Mouse (Mus musculus) embryonic facial prominence, embryonic 10.5 days (tissue): ENCODE measurements around the gene Clec2e. TPM values are rescaled to one million over a fixed set of nuclear protein-coding genes. Genes with fewer than 3 reads are reported as not detected.
"Not testable (repeated sequence)": the region's sequence is repeated elsewhere in the genome, so short reads cannot be mapped to it uniquely, and the experiment has no call there.

Experiments used
- DNase-seq: peaks from one replicate; pipeline ENCODE4 v3.0.0-alpha.2; 2017; ENCODE audit warnings: low spot score
- H3K27ac ChIP-seq: fragments of 300-500 bp; sonication (generic); replicated peaks from 2 replicates; pipeline ENCODE4 v1.5.1; 2016; ENCODE audit warnings: mild to moderate bottlenecking
- H3K27me3 ChIP-seq: fragments of 300-500 bp; sonication (generic); replicated peaks from 2 replicates; pipeline ENCODE4 v1.6.1; 2016; ENCODE audit warnings: low read depth, mild to moderate bottlenecking; ENCODE audit not compliant: poor library complexity, severe bottlenecking
- H3K36me3 ChIP-seq: fragments of 300-500 bp; sonication (generic); replicated peaks from 2 replicates; pipeline ENCODE4 v1.6.1; 2016; ENCODE audit warnings: mild to moderate bottlenecking, moderate library complexity
- H3K4me1 ChIP-seq: fragments of 300-500 bp; sonication (generic); 2 replicates; pipeline ENCODE4 v1.6.1; 2016
- H3K4me3 ChIP-seq: fragments of 300-500 bp; sonication (generic); 2 replicates; pipeline ENCODE4 v1.5.1; 2016; ENCODE audit warnings: mild to moderate bottlenecking, moderate library complexity
- H3K9me3 ChIP-seq: fragments of 300-500 bp; sonication (generic); 2 replicates; pipeline ENCODE4 v1.6.1; 2016; ENCODE audit warnings: mild to moderate bottlenecking
- WGBS: fragments of 180-500 bp; shearing (Covaris S2); methylation state at CpG from one replicate; pipeline ENCODE4 v1.1.7; 2016; 5-methylcytosine and 5-hydroxymethylcytosine counted together
- polyA plus RNA-seq: library from polyadenylated mRNA; unstranded; fragments of >200 nt; fragmentation: Nextera tagmentation; extraction: Ambion mirVana; gene quantifications from 2 replicates; pipeline ENCODE4 v1.2.1, GENCODE M21; 2016

The Clec2e gene
- polyA plus RNA-seq, result not detected in 2 replicates

DNA sequence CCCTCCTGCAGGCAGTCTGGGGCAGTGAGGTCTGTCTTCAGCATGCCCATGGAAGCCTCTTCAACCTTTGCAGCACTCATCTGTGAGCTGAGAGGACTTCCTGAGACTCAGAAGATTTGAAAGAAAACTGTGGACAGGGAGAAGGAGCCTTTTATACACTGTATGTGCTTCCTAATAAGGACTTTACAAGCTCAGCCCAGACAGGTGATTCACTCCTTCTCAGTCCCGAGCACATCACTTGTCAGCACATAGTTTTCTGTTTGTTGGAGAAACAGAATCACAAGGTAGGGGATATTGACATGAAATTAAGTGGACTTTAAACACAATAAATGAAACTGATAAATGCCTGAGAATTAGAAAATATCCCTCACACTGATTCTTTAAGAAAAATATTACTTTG lies at the start of gene Clec2e:
Clec2e (minus strand) TSS at position 120 of the 400 bp plus-strand sequence.
- not testable (repeated sequence) for DNase-seq
- WGBS, result 73% methylated on average over 1 of the region's 1 CpGs

GRCm38 (mm10) chr6:129146812-129147211 lies 46.1 kb upstream of the Clec2e start:
- no peaks in the 10 kb centered on the region for H3K36me3 ChIP-seq
- H3K4me3 ChIP-seq, result no peak overlapping the region
- no peak overlapping the region for H3K27ac ChIP-seq
- no peak for DNase-seq
- WGBS, result 92% methylated on average over 2 of the region's 2 CpGs
- H3K4me1 ChIP-seq, result no peaks in the 10 kb centered on the region
- H3K9me3 ChIP-seq, result no peaks in the 10 kb centered on the region
- H3K27me3 ChIP-seq, result no peaks in the 10 kb centered on the region

More for the DNA sequence above, at the start of gene Clec2e:
- not testable (repeated sequence) for H3K4me3 ChIP-seq, H3K36me3 ChIP-seq, H3K4me1 ChIP-seq, H3K9me3 ChIP-seq, H3K27ac ChIP-seq, H3K27me3 ChIP-seq

DNA sequence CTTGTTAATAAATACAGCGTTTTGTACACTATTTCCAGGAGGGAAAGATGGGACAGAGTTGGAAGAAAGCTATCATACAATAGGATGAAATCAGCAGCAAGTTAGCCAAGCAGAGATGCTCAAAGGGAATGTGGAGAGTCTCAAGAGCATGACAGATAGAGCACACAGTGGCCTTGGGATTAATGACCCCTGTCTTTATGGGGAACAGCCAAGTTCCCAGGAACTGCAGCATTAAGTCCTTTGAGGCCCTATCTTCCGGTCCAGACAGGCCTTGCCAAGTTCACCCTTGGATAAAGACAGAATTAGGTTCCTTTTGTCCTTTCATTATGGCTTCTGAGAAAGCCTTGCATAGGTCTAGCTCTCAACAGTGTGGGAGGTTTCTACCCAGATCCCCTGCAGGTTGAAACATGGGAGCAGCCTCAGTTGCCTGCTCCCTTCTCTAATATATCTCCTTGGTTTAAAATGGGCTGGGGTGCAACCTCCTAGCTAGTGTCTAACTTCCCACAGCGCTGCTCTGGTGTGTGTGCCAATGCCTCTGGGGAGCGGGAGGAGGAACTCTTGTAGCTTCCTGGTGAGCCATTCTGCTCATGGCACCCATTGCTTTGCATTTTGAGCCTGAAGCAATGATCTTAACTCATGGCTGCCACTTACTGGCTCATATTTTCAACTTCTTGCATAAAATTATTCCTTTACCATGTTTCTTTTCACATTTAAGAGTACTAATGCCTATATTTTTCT lies 32.1 kb upstream of the Clec2e start:
- no peak overlapping the region for H3K4me3 ChIP-seq
- H3K4me1 ChIP-seq, result no peaks in the 10 kb centered on the region
- WGBS, result 87% methylated on average over 4 of the region's 4 CpGs
- no peak for DNase-seq
- H3K36me3 ChIP-seq, result no peaks in the 10 kb centered on the region
- no peaks in the 10 kb centered on the region for H3K27me3 ChIP-seq
- no peaks in the 10 kb centered on the region for H3K9me3 ChIP-seq
- H3K27ac ChIP-seq, result no peak overlapping the region

- no peak for DNase-seq
- Histone ChIP-seq H3K27ac (no peak overlapping the region), H3K27me3 (no peaks in the 10 kb centered on the region), H3K36me3 (no peaks in the 10 kb centered on the region), H3K4me3 (no peak overlapping the region), H3K9me3 (no peaks in the 10 kb centered on the region), H3K4me1 (no peaks in the 10 kb centered on the region)
Measured at GRCm38 (mm10) chr6:129126861-129127260, 26.1 kb upstream of the Clec2e start.

DNA sequence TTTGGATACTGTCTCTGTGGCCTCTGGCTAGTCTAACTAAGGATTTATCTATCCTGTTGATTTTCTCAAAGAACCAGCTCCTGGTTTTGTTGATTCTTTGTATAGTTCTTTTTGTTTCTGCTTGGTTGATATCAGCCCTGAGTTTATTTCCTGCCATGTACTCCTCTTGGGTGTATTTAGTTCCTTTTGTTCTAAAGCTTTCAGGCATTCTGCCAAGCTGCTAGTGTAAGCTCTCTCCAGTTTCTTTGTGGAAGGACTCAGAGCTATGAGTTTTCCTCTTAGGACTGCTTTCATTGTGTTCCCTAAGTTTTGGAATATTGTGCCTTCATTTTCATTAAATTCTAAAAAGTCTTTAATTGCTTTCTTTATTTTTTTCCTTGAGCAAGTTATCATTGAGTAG lies 23.8 kb upstream of the Clec2e start:
- DNase-seq, result not testable (repeated sequence)

DNA sequence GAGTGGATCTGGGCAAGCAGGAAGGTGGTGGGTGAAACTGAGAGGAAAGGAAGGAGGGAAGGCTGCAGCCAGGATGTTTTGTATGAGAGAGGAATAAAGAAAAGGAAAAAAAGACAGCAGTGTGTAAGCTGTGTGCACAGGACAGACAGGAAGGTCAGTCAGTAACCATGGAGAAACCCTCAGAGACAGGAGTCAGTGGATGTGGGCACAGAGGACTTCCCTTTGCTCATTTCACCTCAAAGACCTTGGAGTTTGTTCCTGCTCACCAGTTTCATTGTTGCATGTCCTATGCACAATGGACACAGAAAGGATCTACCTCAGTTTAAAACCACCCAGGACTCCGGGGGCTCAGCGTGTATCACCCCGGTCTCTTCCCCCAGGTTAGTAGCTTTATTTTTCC lies 15.5 kb upstream of the Clec2e start:
- no peaks in the 10 kb centered on the region for H3K36me3 ChIP-seq
- H3K4me1 ChIP-seq, result no peaks in the 10 kb centered on the region
- no peaks in the 10 kb centered on the region for H3K27me3 ChIP-seq
- no peak for DNase-seq
- 96% methylated on average over 3 of the region's 3 CpGs for WGBS
- H3K27ac ChIP-seq, result no peak overlapping the region
- H3K4me3 ChIP-seq, result no peak overlapping the region
- H3K9me3 ChIP-seq, result no peaks in the 10 kb centered on the region

More for the DNA sequence above, 23.8 kb upstream of the Clec2e start:
- H3K9me3 ChIP-seq, H3K4me3 ChIP-seq, H3K27ac ChIP-seq, H3K27me3 ChIP-seq, H3K4me1 ChIP-seq, H3K36me3 ChIP-seq: not testable (repeated sequence)

- not testable (repeated sequence) for DNase-seq, H3K9me3 ChIP-seq, H3K27me3 ChIP-seq, H3K4me3 ChIP-seq, H3K4me1 ChIP-seq, H3K27ac ChIP-seq, H3K36me3 ChIP-seq
- WGBS, result 91% methylated on average over 3 of the region's 3 CpGs
Measured at GRCm38 (mm10) chr6:129114237-129114636, 13.5 kb upstream of the Clec2e start.

GRCm38 (mm10) chr6:129113769-129114168 lies 13.1 kb upstream of the Clec2e start:
- WGBS, result 68% methylated on average over 1 of the region's 1 CpGs
- H3K4me3 ChIP-seq, result no peak overlapping the region
- no peak overlapping the region for H3K27ac ChIP-seq
- H3K9me3 ChIP-seq, result no peaks in the 10 kb centered on the region
- H3K36me3 ChIP-seq, result no peaks in the 10 kb centered on the region
- H3K4me1 ChIP-seq, result no peaks in the 10 kb centered on the region
- no peak for DNase-seq
- H3K27me3 ChIP-seq, result no peaks in the 10 kb centered on the region

GRCm38 (mm10) chr6:129113030-129113673 lies 12.4 kb upstream of the Clec2e start:
- Histone ChIP-seq H3K4me1 (no peaks in the 10 kb centered on the region), H3K27me3 (no peaks in the 10 kb centered on the region), H3K4me3 (no peak overlapping the region), H3K9me3 (no peaks in the 10 kb centered on the region), H3K36me3 (no peaks in the 10 kb centered on the region), H3K27ac (no peak overlapping the region)
- DNase-seq, result no peak
- WGBS, result 91% methylated on average over 1 of the region's 1 CpGs

- Histone ChIP-seq H3K4me1 (no peaks in the 10 kb centered on the region), H3K27ac (no peak overlapping the region), H3K36me3 (no peaks in the 10 kb centered on the region), H3K9me3 (no peaks in the 10 kb centered on the region), H3K27me3 (no peaks in the 10 kb centered on the region), H3K4me3 (no peak overlapping the region)
- DNase-seq, result no peak
- whole genome bisulfite sequencing, result 89% methylated on average over 1 of the region's 1 CpGs
Measured at GRCm38 (mm10) chr6:129112526-129112925, 11.8 kb upstream of the Clec2e start.

- H3K9me3 ChIP-seq, result no peaks in the 10 kb centered on the region
- DNase-seq, result no peak
- no peaks in the 10 kb centered on the region for H3K36me3 ChIP-seq
- H3K4me1 ChIP-seq, result no peaks in the 10 kb centered on the region
- H3K27ac ChIP-seq, result no peak overlapping the region
- no peaks in the 10 kb centered on the region for H3K27me3 ChIP-seq
- no peak overlapping the region for H3K4me3 ChIP-seq
Measured at GRCm38 (mm10) chr6:129107916-129108315, 7.2 kb upstream of the Clec2e start.

DNA sequence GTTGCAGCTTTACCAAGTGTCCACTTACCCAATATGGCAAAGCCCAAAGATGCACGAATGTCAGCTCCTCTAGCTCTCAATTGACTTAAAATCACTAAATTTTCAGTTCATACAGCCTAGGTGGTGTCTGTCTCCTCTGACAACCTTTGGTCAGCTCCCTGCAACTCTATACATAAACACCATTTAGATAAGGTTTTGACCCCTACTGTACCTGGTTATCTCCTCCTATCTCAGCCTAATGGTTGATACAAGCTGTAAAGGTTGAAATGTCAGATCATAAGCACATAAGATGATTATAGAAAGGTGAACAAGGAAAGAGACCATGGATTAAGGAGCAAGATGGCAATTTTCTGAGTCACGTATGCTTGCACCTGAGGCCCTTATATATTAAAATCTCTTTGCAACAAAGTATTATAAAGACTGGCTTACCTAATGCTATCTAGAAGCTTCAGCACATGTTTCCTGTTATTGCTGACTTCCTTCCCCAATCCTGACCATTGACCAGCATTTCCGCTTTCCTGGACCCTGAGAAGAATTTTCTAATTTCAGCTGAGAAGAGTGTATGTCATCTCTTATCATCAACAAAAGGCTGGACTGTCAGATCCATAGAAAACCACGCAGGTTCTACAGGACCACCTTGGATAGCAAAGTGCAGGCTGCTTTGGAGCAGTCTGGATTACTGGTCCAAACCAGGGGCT lies 2.3 kb upstream of the Clec2e start:
- WGBS, result 92% methylated on average over 4 of the region's 4 CpGs
- H3K9me3 ChIP-seq, result no peaks in the 10 kb centered on the region
- no peak for DNase-seq
- H3K27me3 ChIP-seq, result no peaks in the 10 kb centered on the region
- H3K27ac ChIP-seq, result no peak overlapping the region
- no peaks in the 10 kb centered on the region for H3K36me3 ChIP-seq
- no peaks in the 10 kb centered on the region for H3K4me1 ChIP-seq
- no peak overlapping the region for H3K4me3 ChIP-seq

- no peak for DNase-seq
- Histone ChIP-seq H3K9me3 (no peaks in the 10 kb centered on the region), H3K27ac (no peak overlapping the region), H3K36me3 (no peaks in the 10 kb centered on the region), H3K4me1 (no peaks in the 10 kb centered on the region), H3K4me3 (no peak overlapping the region), H3K27me3 (no peaks in the 10 kb centered on the region)
- 81% methylated on average over 1 of the region's 1 CpGs for WGBS
Measured at GRCm38 (mm10) chr6:129101604-129102003, 891 bp upstream of the Clec2e start.
